Comparison of ENCODE assay signal across 8 mouse cellular contexts in the genomic region with DNA sequence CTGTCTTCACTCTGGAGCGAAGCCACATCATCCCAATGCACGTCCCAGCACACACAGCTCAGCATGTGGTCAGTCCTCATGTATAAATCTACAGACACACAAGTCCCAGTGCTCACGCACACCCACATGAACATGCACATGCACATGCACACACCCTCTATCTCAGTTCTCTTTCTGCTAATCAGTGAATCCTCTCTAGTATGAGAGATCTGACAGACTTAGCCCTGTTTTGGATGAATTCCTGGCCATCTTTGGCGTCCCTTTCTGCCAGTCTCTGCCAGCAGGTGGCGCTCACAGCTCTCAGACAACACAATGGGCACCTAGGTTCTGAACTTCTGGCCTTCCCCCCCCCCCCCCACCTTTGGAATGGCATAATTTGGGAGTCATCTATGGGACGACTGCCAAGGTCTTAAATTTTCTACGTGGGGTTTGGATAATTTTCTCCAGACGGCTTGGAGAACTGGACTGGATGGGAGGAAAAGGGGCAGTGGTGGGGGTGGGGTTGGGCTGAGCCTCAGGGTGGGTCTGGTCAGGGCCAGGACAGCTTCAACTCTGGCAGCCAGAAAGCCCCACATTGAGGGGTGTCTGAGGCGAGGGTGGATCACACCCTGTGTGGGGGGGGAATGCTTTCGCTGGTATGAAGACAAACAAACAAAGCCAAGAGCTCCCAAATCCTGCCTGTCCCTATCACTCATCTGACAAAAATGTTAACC.
DNase-seq lines count a peak whose midpoint lies in the region; ATAC-seq and TF ChIP-seq lines count a peak whose summit lies in the region.

No protein-coding gene starts in this region.

- H3K36me3 ChIP-seq in embryonic facial prominence, embryonic 11.5 days (replicated peaks; ENCODE audit: control insufficient read depth, insufficient read depth, low read depth, low read length) = no peaks in the 10 kb centered on the region
- no peaks in the 10 kb centered on the region for H3K36me3 ChIP-seq in liver, postnatal 0 days (replicated peaks; ENCODE audit: insufficient read depth, low read length)
- H3K36me3 ChIP-seq in neural tube, embryonic 14.5 days (ENCODE audit: control insufficient read depth, insufficient read depth, low read length) = no peaks in the 10 kb centered on the region

- no peak overlapping the region for H3K4me2 ChIP-seq in embryonic facial prominence, embryonic 11.5 days (ENCODE audit: low read depth, low read length)
- H3K4me2 ChIP-seq in liver, postnatal 0 days (ENCODE audit: low read depth, low read length) = no peak overlapping the region
- H3K4me2 ChIP-seq in neural tube, embryonic 14.5 days (ENCODE audit: low read depth, low read length) = no peak overlapping the region

- no peak overlapping the region for H3K9ac ChIP-seq in embryonic facial prominence, embryonic 11.5 days (replicated peaks; ENCODE audit: low read length)
- no peak overlapping the region for H3K9ac ChIP-seq in liver, postnatal 0 days (replicated peaks)
- no peak overlapping the region for H3K9ac ChIP-seq in neural tube, embryonic 14.5 days (replicated peaks; ENCODE audit: low read depth, low read length)

- TF ChIP-seq CTCF in liver, postnatal 0 days (IDR thresholded peaks at IDR 0.05; ENCODE audit: low read depth) = peak; percentile 90

- no peak for TF ChIP-seq EP300 in liver, postnatal 0 days (IDR thresholded peaks at IDR 0.05; ENCODE audit: low read depth)

- peak; percentile 74; the same call in 1 of the 2 replicates for ATAC-seq in embryonic facial prominence, embryonic 11.5 days (replicated peaks; ENCODE audit: insufficient number of reproducible peaks, low FRiP score, low TSS enrichment, low read depth)
- ATAC-seq in liver, postnatal 0 days = peak; percentile 43; the same call in 1 of the 2 replicates
- peak; percentile 43; the same call in 1 of the 2 replicates for ATAC-seq in neural tube, embryonic 14.5 days (ENCODE audit: low read depth)

- WGBS in embryonic facial prominence, embryonic 11.5 days = 21% methylated on average over 10 of the region's 10 CpGs
- WGBS in liver, postnatal 0 days (ENCODE audit: insufficient replicate concordance) = 21% methylated on average over 10 of the region's 10 CpGs
- WGBS in neural tube, embryonic 14.5 days = 12% methylated on average over 10 of the region's 10 CpGs

- DNase-seq in 416B (ENCODE audit: low read depth) = peak; percentile 60
- DNase-seq in adrenal gland, postnatal 14 days = peak; percentile 90
- DNase-seq in embryonic facial prominence, embryonic 11.5 days (ENCODE audit: low spot score) = peak; percentile 86
- peak; percentile 58 to 80 for DNase-seq in heart, adult 9 months (ENCODE audit: low spot score in 2 of 2)
- DNase-seq in kidney, postnatal 36 days = peak; percentile 81 to 94
- DNase-seq in liver, postnatal 0 days = peak; percentile 85
- peak; percentile 43 for DNase-seq in testis, postnatal 14 days (ENCODE audit: low spot score)

- no peaks in the 10 kb centered on the region for H3K9me3 ChIP-seq in embryonic facial prominence, embryonic 11.5 days (replicated peaks; ENCODE audit: control insufficient read depth, low read length)
- no peaks in the 10 kb centered on the region for H3K9me3 ChIP-seq in liver, postnatal 0 days (ENCODE audit: low read length)
- H3K9me3 ChIP-seq in neural tube, embryonic 14.5 days (ENCODE audit: control insufficient read depth, low read length) = no peaks in the 10 kb centered on the region

- peaks cover 10% of the 10 kb centered on the region for H3K4me1 ChIP-seq in embryonic facial prominence, embryonic 11.5 days (ENCODE audit: control insufficient read depth, insufficient read depth, low read length)
- H3K4me1 ChIP-seq in liver, postnatal 0 days (ENCODE audit: insufficient read depth) = no peaks in the 10 kb centered on the region
- H3K4me1 ChIP-seq in neural tube, embryonic 14.5 days (ENCODE audit: control insufficient read depth, insufficient read depth, low read length) = 0 out of 2 replicates have a peak, but pooled peaks cover 3% of the 10 kb centered on the region

- H3K27ac ChIP-seq in embryonic facial prominence, embryonic 11.5 days (replicated peaks; ENCODE audit: low read depth, low read length) = no peak overlapping the region
- H3K27ac ChIP-seq in liver, postnatal 0 days (ENCODE audit: low read depth) = no peak overlapping the region
- no peak overlapping the region for H3K27ac ChIP-seq in neural tube, embryonic 14.5 days (ENCODE audit: low read depth, low read length)

- no peak overlapping the region for H3K4me3 ChIP-seq in embryonic facial prominence, embryonic 11.5 days (ENCODE audit: low read depth, low read length)
- H3K4me3 ChIP-seq in liver, postnatal 0 days (ENCODE audit: low read depth, low read length) = no peak overlapping the region
- H3K4me3 ChIP-seq in neural tube, embryonic 14.5 days (ENCODE audit: low read depth, low read length) = no peak overlapping the region

- peaks cover 11% of the 10 kb centered on the region; the same call in 1 of the 2 replicates for H3K27me3 ChIP-seq in embryonic facial prominence, embryonic 11.5 days (ENCODE audit: control insufficient read depth, insufficient read depth, low read length)
- H3K27me3 ChIP-seq in liver, postnatal 0 days (ENCODE audit: insufficient read depth, low read length) = no peaks in the 10 kb centered on the region; the same call in 1 of the 2 replicates
- peaks cover 50% of the 10 kb centered on the region for H3K27me3 ChIP-seq in neural tube, embryonic 14.5 days (ENCODE audit: control insufficient read depth, insufficient read depth, low read length)
